Mouse (Mus musculus) T-helper 2 cell (primary cell): ENCODE results near the gene Gdf9.

Experiments used
- in situ Hi-C: fragments of 300-600 bp; cut with MboI, MseI; formaldehyde crosslinking; loops from one replicate; pipeline ENCODE4 v1.15.1; 2025; ENCODE audit warnings: high pct_unique_total_duplicates

Gdf9 gene

DNA sequence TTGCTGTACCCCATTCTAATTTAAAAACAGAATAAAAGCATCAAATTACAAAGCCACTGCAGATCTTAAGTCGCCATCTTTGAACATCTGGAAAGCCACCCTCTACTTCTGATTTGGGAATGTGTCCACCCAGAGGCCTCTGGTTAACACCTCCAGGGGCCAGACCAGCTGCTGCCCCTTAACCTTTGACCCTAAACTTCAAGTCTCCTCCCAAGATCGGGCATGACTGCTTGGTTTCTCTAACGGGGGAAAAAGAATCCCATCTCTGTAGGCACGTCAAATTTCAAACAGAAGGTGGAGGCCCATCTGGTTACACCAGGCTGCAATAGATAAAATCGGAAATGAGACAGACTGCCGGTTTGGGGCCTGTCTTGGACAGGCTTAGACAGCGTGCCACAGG, 47.0 kb downstream of the Gdf9 start:
- in situ Hi-C loops = no loop called here

DNA sequence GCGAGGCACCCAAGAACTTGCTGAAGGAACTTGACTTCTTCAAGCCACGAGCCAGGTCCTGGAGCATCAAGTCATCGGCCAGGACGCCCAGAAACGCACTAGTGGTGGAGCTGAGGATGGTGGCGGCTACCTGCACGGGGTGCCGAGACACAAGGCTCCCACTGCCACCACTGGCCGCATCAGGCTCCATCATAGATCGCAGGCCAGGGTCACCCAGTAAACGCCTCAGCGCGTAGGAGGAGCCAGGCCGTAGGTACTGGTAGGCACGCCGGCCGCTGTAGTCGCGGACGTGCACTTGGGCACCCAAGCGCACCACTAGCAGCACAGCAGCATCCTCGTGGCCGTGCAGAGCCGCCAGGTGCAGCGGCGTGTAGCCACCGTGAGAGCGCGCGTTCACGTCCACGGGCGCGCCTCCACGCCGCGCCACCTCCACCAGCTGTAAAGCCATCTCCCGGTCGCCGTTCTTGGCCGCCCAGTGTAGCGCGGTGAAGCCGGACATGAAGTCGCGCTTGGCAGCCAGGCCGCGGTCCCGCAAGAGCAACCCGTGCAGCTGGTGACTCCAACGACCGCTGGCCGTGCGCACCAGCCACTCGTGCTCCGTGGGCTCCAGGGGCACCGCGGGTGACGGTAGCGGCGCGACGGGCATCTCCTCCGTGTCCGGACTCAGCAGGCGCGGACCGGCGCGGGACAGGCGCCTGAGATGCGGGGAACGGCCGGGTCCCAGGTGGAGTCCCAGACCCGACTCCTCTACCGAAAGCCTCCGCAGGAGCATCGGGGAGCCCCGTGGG, 47.8 kb downstream of the Gdf9 start:
- in situ Hi-C loops = no loop called here

DNA sequence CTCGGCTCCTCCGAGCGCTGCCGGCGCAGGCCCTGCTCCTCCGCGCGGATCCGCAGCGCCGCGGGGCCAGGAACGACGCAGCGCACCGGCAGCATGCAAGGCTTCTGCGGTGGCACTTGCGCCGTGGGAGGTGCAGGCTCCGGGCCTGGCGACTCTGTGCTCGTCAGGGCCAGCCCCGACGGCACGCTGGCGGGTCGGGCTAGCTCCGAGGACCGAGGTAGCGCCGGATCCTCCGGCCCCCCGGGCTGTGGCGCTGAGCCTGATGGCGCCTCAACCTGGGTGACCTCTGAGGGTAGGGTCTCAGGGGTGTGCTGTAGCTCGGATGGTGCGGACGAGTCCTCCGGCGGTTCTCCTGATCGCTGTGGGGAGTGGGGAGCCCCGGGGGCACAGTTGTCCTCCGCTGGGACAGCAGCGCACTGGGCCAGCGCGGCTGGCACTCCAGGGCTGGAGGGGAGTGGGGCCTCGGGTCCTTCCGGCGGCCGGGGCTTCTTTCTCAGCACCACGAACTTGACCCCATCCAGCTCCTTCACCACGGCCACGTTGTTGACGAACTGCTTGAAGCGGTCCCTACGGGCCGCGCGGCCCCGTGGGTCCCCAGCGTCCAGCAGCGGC, 48.5 kb downstream of the Gdf9 start:
- in situ Hi-C loops = no loop called here

DNA sequence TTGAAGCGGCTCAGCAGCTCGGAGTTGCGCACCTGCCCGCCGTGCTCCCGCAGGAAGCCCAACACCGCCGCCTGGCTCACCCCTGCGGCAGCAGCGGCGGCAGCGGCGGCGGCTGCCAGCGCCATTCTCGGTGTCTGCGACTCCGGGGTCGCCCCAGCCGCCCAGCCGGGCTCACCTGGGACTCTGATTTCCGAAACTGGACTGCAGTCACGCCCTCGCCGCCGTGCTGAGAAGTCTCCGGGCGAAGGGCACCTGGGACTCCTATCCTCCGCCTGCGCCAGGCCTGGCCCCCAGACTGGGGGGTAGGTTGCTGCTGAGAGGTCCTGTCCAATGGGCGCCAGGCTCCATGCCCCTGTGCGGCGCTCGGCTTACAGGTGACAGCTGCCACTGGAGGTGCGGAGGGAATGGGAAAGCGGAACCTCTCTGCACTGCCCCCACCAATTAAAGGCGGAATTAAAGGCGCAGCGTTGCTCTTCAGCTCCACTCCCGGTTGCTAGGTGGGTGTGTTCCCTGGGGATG, 49.0 kb downstream of the Gdf9 start, which contains the start of the genes Gm9945 and Sowaha:
Gene Gm9945 (plus strand): TSS at position 384 of the 519 bp plus-strand sequence.
Gene Sowaha (minus strand): TSS at position 492 of the 519 bp plus-strand sequence.
- in situ Hi-C loops = no loop called here

DNA sequence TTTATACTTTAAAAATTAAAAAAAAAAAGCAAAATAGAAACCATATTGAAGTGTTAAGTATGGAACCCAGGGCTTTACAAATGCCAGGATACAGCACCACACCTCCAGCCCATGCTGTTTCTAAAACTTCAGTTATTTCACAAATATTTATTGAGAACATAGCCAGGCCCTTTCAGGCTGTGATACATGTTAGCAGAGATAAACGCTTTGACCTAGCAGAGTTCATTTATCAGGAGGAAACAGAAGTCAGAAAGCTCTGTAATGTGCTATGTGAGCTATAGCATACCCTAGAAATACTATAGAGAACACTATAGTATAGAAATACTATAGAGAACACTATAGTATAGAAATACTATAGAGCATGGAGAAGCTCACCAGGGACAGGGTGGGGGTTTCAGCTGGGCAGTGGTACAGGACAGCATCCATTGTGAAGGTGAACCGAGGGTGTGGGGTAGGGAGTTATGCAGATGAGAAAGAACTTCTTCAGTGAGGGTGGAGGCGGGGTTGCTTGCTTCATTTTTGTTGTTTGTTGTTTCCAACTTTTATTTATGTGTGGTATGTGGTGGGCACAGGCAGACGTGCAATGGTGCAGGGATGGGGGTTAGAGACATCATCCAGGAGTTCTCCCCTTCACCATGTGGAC, 50.4 kb downstream of the Gdf9 start:
- in situ Hi-C loops = no loop called here

DNA sequence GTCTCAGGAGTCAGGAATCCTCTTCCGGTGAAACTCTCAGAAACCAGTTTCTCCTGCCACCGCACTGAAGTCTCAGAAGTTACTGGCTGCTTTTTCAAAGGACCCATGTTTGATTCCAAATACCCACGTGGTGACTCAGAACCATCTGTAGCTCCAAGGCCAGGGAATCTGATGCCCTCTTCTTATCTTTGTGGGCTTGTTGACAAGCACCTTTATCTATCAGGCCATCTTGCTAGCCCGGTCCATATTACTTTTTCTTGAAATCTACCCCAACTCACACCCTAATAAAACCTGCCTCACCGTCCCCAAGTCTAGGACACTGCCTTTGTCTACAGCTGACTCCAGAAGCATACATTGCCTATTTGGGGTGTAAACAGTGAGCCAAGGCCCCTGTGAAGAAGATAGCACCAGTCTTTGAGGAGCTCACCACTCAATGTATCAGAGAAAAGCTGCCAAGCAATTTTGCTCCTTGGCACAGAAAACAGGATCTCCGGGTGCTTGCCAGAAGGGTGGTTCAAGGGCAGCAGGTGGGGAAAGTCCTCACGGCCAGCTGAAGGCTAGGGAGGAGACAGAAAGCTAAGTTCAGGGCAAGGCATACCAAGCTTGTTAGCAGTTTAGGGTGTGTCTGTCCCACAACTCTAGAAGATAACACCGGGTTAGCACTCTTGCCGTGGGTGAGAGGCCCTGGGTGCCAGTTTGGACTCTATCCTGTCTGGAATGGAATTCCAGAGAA, 52.5 kb downstream of the Gdf9 start:
- in situ Hi-C loops = no loop called here

DNA sequence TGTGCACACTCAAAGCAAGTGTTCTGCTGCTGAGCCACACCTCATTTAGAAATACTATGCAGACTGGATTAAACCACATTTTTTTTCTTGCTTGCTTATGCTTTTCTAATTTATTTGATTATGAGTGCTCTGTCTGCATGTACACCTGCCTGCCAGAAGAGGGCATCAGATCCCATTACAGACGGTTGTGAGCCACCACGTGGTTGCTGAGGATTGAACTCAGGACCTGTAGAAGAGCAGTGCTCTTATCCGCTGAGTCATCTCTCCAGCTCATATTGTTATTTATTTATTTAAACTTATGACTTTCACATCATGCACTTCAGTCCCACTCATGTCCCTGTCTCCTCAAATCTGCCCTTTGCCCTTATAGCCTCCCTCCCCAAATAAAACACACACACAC, 54.9 kb downstream of the Gdf9 start:
- in situ Hi-C loops = no loop called here

DNA sequence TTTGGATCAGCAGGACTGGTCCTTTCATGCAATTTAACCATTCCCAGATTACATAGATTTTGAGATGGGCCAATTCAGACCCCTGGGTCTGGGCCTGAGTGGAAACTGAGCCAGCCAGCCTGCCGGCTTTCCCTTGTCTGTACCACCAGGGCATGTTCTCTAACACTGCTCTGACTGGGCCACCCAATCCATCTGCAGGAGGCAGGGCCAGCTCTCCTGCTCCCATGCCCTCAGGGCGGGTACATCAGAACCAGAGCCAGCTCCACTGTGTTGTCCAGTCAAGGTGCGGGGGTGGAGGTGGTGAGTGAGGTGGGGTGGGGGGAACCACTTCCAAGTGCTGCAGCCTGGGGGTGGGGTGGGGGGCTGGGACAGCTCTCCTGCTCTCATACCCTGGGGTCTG, 55.5 kb downstream of the Gdf9 start:
- in situ Hi-C loops = no loop called here

DNA sequence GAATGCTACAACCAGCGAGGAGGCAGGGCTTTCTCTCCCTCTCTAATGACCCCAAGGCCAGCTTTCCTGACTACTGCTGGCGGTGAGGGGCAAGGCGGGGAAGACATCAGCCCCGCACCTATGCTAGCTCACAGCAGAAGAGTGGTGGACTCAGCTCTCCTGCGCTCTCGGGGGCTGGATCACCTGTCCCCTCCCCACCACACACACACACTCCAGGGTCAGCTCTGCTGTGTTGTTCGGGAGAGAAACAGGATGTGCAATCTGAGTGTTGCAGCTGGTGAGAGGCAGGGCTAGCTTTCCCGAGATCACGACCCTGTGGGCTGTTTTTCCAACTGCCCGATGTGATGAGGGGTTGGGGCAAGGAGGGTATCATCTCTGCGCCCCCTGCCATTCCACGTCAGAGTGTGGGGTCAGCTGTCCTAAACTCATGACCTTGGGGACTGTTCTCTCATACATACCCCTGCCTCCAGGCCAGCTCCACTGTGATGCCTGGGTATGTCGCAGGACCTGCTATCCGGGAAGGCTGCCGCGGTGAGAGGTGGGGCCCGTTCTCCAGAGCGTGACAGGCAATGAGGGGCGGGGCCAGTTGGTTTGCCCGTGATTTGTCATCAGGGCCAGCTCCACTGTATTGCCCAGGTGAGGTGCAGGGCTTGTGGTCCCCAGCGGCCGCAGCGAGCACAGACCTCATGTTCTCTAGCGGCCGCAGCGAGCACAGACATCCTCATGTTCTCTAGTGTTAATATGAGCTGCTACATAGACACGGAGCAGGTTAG, 56.2 kb downstream of the Gdf9 start:
- in situ Hi-C loops = no loop called here
